Mouse (Mus musculus): ENCODE measurements around the gene Gm30083. TPM values are rescaled to one million over a fixed set of nuclear protein-coding genes. Genes with fewer than 3 reads are reported as not detected.
A peak's percentile ranks its signal among the peaks of the same experiment; 100 is the strongest.

The Gm30083 gene
- polyA plus RNA-seq, 1 experiment from 2014 or later, result not detected

DNA sequence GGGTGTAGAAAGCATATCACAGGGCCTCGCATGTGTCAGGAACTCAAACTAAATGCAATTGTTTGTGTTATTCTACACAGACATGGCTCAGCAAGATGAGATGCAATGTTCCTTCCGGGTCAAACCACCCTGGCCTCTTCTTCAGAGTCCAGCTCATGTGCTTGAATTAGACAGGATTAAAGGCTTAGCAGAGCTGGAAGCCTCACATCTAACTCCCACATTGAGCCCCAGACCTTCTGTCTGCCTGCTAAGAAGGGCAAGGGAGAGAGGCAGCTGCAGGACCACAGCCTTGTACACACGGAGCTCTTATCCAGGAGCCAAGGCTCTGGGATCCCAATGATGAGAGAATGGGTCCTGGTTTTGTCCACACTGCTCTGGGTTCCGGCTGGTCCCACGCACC is 61.2 kb downstream of the Gm30083 start, which contains the start of gene Rbp3:
Gene Rbp3 (plus strand): TSS at position 243 of the 400 bp plus-strand sequence.
- ATAC-seq (ENCODE audit: insufficient read depth, low FRiP score, low TSS enrichment), result no peak
- H3K27ac ChIP-seq (ENCODE audit: low read depth, low read length), result no peak within 1 kb of the TSS
- H3K27me3 ChIP-seq (ENCODE audit: control insufficient read depth, insufficient read depth, low read length), result no peaks in the 10 kb centered on the region
- no peak within 1 kb of the TSS for H3K4me3 ChIP-seq (ENCODE audit: low read depth, low read length)
- no peaks in the 10 kb centered on the region for H3K4me1 ChIP-seq (ENCODE audit: control insufficient read depth, insufficient read depth, low read length)
- H3K4me2 ChIP-seq (ENCODE audit: low read depth), result no peak within 1 kb of the TSS
- no peaks in the 10 kb centered on the region for H3K9me3 ChIP-seq (ENCODE audit: control insufficient read depth, low read length)
- no peak within 1 kb of the TSS for H3K9ac ChIP-seq (ENCODE audit: low read length)
- no peaks in the 10 kb centered on the region for H3K36me3 ChIP-seq (ENCODE audit: control insufficient read depth, insufficient read depth, low read length)
- 88% methylated on average over 5 of the region's 5 CpGs for WGBS
- no peak for DNase-seq (ENCODE audit: low spot score)

DNA sequence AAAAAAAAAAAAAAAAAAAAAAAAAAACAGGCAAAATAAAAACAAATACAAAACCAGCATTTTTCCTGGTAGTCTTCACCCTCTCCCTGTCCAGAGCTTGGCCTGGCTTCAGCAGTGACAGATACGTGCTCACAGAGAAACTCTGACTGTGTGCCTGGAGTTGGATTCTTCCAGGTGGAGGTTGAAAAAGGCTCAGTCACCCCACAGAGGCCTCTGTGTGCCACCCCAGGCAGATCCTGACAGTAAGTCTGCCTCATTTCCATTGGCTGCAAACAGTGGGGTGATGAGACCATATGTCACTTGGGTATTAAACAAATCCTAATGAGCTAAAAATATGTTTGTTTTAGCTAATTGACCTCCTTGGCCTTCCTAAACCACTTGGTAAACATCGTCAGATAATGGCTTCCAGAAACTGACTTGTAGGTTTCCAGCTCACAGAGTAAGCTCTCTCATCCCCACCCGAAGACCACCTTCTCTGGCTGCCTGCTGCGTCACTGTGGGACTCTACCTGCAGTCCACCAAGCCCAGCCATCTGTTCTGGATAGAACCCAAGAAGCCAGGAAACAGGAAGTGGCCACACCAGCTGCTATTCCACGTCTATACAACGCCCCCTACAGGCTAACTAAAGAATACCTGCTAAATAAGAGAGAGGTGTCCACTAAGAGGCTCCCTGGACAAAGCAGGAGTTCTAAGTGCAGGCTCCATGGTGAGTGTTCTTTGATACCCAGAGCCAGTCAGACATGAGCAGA is 62.6 kb downstream of the Gm30083 start:
- Histone ChIP-seq H3K4me3 (ENCODE audit: low read depth, low read length) (no peak overlapping the region), H3K4me1 (ENCODE audit: control insufficient read depth, insufficient read depth, low read length) (no peaks in the 10 kb centered on the region), H3K27ac (ENCODE audit: low read depth, low read length) (no peak overlapping the region), H3K4me2 (ENCODE audit: low read depth) (no peak overlapping the region), H3K27me3 (ENCODE audit: control insufficient read depth, insufficient read depth, low read length) (no peaks in the 10 kb centered on the region), H3K36me3 (ENCODE audit: control insufficient read depth, insufficient read depth, low read length) (no peaks in the 10 kb centered on the region), H3K9me3 (ENCODE audit: control insufficient read depth, low read length) (no peaks in the 10 kb centered on the region), H3K9ac (ENCODE audit: low read length) (no peak overlapping the region)
- 58% methylated on average over 6 of the region's 6 CpGs for WGBS
- ATAC-seq (ENCODE audit: insufficient read depth, low FRiP score, low TSS enrichment) (no peak), DNase-seq (ENCODE audit: low spot score) (no peak)

DNA sequence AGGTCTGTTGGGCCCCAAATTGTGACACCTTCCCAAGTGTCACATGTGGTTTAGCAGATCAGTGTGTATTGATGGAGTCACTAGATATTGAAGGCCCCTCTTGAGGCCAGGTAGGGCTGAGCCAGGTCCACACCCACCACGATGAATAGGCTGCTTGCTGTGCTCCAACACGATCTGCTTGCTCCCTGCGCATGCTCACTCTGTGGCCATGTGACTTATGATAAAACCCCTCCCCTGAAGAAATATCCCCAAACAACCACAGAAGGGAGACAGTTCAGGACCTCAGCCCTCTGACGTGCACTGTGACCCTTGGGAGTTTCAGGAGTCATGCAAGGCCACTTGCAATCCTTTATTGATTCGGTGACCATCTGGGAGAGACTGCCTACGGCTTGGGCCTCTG is 68.9 kb downstream of the Gm30083 start:
- H3K27ac ChIP-seq (ENCODE audit: low read depth, low read length), result no peak overlapping the region
- H3K36me3 ChIP-seq (ENCODE audit: control insufficient read depth, insufficient read depth, low read length), result no peaks in the 10 kb centered on the region
- H3K4me2 ChIP-seq (ENCODE audit: low read depth), result no peak overlapping the region
- 74% methylated on average over 6 of the region's 6 CpGs for WGBS
- ATAC-seq (ENCODE audit: insufficient read depth, low FRiP score, low TSS enrichment) (no peak), DNase-seq (ENCODE audit: low spot score) (no peak)
- no peaks in the 10 kb centered on the region for H3K27me3 ChIP-seq (ENCODE audit: control insufficient read depth, insufficient read depth, low read length)
- no peaks in the 10 kb centered on the region for H3K9me3 ChIP-seq (ENCODE audit: control insufficient read depth, low read length)
- no peak overlapping the region for H3K4me3 ChIP-seq (ENCODE audit: low read depth, low read length)
- H3K9ac ChIP-seq (ENCODE audit: low read length), result no peak overlapping the region
- H3K4me1 ChIP-seq (ENCODE audit: control insufficient read depth, insufficient read depth, low read length), result no peaks in the 10 kb centered on the region

DNA sequence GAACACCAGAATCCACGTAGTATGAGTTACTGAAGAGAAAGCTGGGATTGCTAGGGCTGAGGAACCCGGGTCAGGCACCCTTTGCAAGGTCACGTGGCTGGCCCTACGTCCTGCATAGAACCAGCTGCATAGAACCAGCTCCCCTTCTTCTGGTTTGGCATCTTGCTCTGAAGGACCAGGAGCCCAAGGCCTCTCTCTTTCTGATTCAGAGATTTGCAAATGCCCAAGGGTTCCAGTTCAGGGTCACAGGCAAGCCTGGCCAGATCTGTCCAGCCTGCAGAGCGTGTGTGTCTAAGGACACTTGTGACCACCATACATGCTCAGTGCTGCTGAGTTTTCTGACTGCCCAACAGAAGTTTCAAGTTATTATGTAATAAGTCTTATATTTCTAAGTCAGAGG is 72.8 kb downstream of the Gm30083 start:
- no peak for ATAC-seq (ENCODE audit: insufficient read depth, low FRiP score, low TSS enrichment)
- Histone ChIP-seq H3K9ac (ENCODE audit: low read length) (no peak overlapping the region), H3K36me3 (ENCODE audit: control insufficient read depth, insufficient read depth, low read length) (no peaks in the 10 kb centered on the region), H3K4me2 (ENCODE audit: low read depth) (no peak overlapping the region), H3K9me3 (ENCODE audit: control insufficient read depth, low read length) (no peaks in the 10 kb centered on the region), H3K27me3 (ENCODE audit: control insufficient read depth, insufficient read depth, low read length) (no peaks in the 10 kb centered on the region), H3K27ac (ENCODE audit: low read depth, low read length) (no peak overlapping the region), H3K4me3 (ENCODE audit: low read depth, low read length) (no peak overlapping the region), H3K4me1 (ENCODE audit: control insufficient read depth, insufficient read depth, low read length) (no peaks in the 10 kb centered on the region)
- DNase-seq (ENCODE audit: low spot score), result no peak
- WGBS, result 79% methylated on average over 5 of the region's 5 CpGs

DNA sequence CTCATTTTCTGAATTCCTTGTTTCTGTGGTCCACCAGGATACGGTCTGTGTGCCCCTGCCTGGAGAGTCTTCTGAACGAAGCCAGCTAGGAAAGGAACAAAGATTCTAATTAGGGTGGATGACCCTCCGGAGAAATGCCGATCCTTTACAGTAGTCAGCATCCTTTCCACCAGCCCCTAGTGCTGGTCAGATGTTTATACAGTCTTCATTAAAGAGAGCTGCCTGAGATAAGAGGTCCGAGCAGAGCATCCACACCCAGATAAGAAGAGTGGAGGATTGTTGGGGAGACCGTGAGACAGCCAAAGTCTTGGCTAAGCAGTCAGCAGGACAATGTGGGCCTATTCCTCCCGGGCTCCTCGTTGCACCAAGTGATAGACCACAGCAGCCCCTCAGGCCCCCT is 74.2 kb downstream of the Gm30083 start, which contains the start of gene Gdf2:
Gene Gdf2 (plus strand): TSS at position 301 of the 400 bp plus-strand sequence.
- Histone ChIP-seq H3K36me3 (ENCODE audit: control insufficient read depth, insufficient read depth, low read length) (no peaks in the 10 kb centered on the region), H3K4me3 (ENCODE audit: low read depth, low read length) (no peak within 1 kb of the TSS), H3K9ac (ENCODE audit: low read length) (no peak within 1 kb of the TSS), H3K4me2 (ENCODE audit: low read depth) (no peak within 1 kb of the TSS), H3K27ac (ENCODE audit: low read depth, low read length) (no peak within 1 kb of the TSS), H3K27me3 (ENCODE audit: control insufficient read depth, insufficient read depth, low read length) (no peaks in the 10 kb centered on the region), H3K9me3 (ENCODE audit: control insufficient read depth, low read length) (no peaks in the 10 kb centered on the region), H3K4me1 (ENCODE audit: control insufficient read depth, insufficient read depth, low read length) (no peaks in the 10 kb centered on the region)
- no peak for DNase-seq (ENCODE audit: low spot score)
- 87% methylated on average over 8 of the region's 8 CpGs for WGBS
- no peak for ATAC-seq (ENCODE audit: insufficient read depth, low FRiP score, low TSS enrichment)

DNA sequence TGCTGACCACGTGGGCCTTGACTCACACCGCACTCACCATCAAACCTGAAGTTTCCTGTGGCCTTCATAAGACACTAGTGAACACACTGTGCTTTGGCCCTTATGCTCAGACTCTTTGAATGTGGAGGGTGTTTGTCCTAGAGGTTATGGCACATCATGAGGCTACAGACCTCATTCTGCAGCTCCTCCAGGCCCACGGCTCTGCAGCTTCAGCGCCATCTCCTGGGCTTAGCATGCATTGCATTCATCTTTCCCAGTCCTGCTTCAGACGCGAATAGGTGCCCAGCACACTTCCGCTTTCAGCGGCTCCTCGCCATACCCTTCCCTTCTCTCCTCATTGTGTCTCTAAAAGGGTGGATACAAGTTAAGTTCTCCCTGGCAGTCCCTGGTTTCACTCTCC is 75.9 kb downstream of the Gm30083 start:
- Histone ChIP-seq H3K9me3 (ENCODE audit: control insufficient read depth, low read length) (no peaks in the 10 kb centered on the region), H3K9ac (ENCODE audit: low read length) (no peak overlapping the region; the same call in 1 of the 2 replicates), H3K4me2 (ENCODE audit: low read depth) (peak overlapping the region; percentile 32), H3K4me3 (ENCODE audit: low read depth, low read length) (no peak overlapping the region), H3K27me3 (ENCODE audit: control insufficient read depth, insufficient read depth, low read length) (no peaks in the 10 kb centered on the region), H3K36me3 (ENCODE audit: control insufficient read depth, insufficient read depth, low read length) (no peaks in the 10 kb centered on the region), H3K27ac (ENCODE audit: low read depth, low read length) (no peak overlapping the region), H3K4me1 (ENCODE audit: control insufficient read depth, insufficient read depth, low read length) (no peaks in the 10 kb centered on the region)
- WGBS, result 25% methylated on average over 9 of the region's 9 CpGs
- ATAC-seq (ENCODE audit: insufficient read depth, low FRiP score, low TSS enrichment) (peak; percentile 53), DNase-seq (ENCODE audit: low spot score) (peak; percentile 84)

Other genes with a start within 250 kb of the Gm30083 start
- gene Gdf10, start 91.6 kb downstream of the Gm30083 start, polyA plus RNA-seq (2014; fragmentation: Nextera tagmentation; extraction: Ambion mirVana), result 20.3 and 20.9 TPM in 2 replicates
- gene Gdf2, start 74.1 kb downstream of the Gm30083 start, polyA plus RNA-seq (2014; fragmentation: Nextera tagmentation; extraction: Ambion mirVana), result 0.08 TPM in 1 of 2 replicates, not detected in the other
- gene Rbp3, start 61.2 kb downstream of the Gm30083 start, polyA plus RNA-seq (2014; fragmentation: Nextera tagmentation; extraction: Ambion mirVana), result not detected in 2 replicates
- gene Zfp488, start 36.4 kb downstream of the Gm30083 start, polyA plus RNA-seq (2014; fragmentation: Nextera tagmentation; extraction: Ambion mirVana), result 0.47 and 0.84 TPM in 2 replicates
- not detected in 2 replicates for gene Gm5460, start 1.6 kb upstream of the Gm30083 start, polyA plus RNA-seq (2014; fragmentation: Nextera tagmentation; extraction: Ambion mirVana)
- not detected in 2 replicates for gene Antxrl, start 37.5 kb upstream of the Gm30083 start, polyA plus RNA-seq (2014; fragmentation: Nextera tagmentation; extraction: Ambion mirVana)
- gene Anxa8, start 70.8 kb upstream of the Gm30083 start, polyA plus RNA-seq (2014; fragmentation: Nextera tagmentation; extraction: Ambion mirVana), result 0.64 and 0.78 TPM in 2 replicates
- gene A630023A22Rik, start 87.6 kb upstream of the Gm30083 start, polyA plus RNA-seq (2014; fragmentation: Nextera tagmentation; extraction: Ambion mirVana), result not detected in 2 replicates
- gene Npy4r, start 137.3 kb upstream of the Gm30083 start, polyA plus RNA-seq (2014; fragmentation: Nextera tagmentation; extraction: Ambion mirVana), result not detected in 2 replicates
- 0.54 and 1.1 TPM in 2 replicates for gene Gprin2, start 186.5 kb upstream of the Gm30083 start, polyA plus RNA-seq (2014; fragmentation: Nextera tagmentation; extraction: Ambion mirVana)
- gene Syt15, start 204.4 kb upstream of the Gm30083 start, polyA plus RNA-seq (2014; fragmentation: Nextera tagmentation; extraction: Ambion mirVana), result 0.12 and 0.16 TPM in 2 replicates